Mouse (Mus musculus) embryonic facial prominence, embryonic 13.5 days (tissue): ENCODE data around the gene Epha4. TPM values are rescaled to one million over a fixed set of nuclear protein-coding genes. Genes with fewer than 3 reads are reported as not detected.

Experiments used
- ATAC-seq: fragments of 200-750 bp; cut with Nextera tagmentation; 2 replicates; pipeline ENCODE4 v1.8.0; 2017; ENCODE audit warnings: low read depth; ENCODE audit not compliant: insufficient number of reproducible peaks, insufficient read depth, low FRiP score, low TSS enrichment
- H3K27ac ChIP-seq: fragments of 300-500 bp; sonication (generic); 2 replicates; pipeline ENCODE4 v1.5.1; 2015; ENCODE audit warnings: moderate library complexity, mild to moderate bottlenecking, inconsistent platforms
- H3K27me3 ChIP-seq: fragments of 300-500 bp; sonication (generic); 2 replicates; pipeline ENCODE4 v1.6.1; 2015; ENCODE audit warnings: mild to moderate bottlenecking, inconsistent platforms
- H3K36me3 ChIP-seq: fragments of 300-500 bp; sonication (generic); 2 replicates; pipeline ENCODE4 v1.6.1; 2015; ENCODE audit warnings: mild to moderate bottlenecking, inconsistent platforms
- H3K4me1 ChIP-seq: fragments of 300-500 bp; sonication (generic); 2 replicates; pipeline ENCODE4 v1.6.1; 2015; ENCODE audit warnings: inconsistent platforms
- H3K4me2 ChIP-seq: fragments of 300-500 bp; sonication (generic); 2 replicates; pipeline ENCODE4 v1.6.1; 2015; ENCODE audit warnings: moderate library complexity, mild to moderate bottlenecking, inconsistent platforms
- H3K4me3 ChIP-seq: fragments of 300-500 bp; sonication (generic); 2 replicates; pipeline ENCODE4 v1.5.1; 2015; ENCODE audit warnings: mild to moderate bottlenecking, inconsistent platforms
- H3K9ac ChIP-seq: fragments of 300-500 bp; sonication (generic); 2 replicates; pipeline ENCODE4 v1.6.1; 2015; ENCODE audit warnings: mild to moderate bottlenecking, inconsistent platforms
- H3K9me3 ChIP-seq: fragments of 300-500 bp; sonication (generic); 2 replicates; pipeline ENCODE4 v1.6.1; 2016; ENCODE audit warnings: inconsistent platforms
- WGBS: fragments of 180-500 bp; shearing (Covaris S2); methylation state at CpG from one replicate; pipeline ENCODE4 v1.1.7; 2015; ENCODE audit warnings: mixed read lengths; 5-methylcytosine and 5-hydroxymethylcytosine counted together
- polyA plus RNA-seq: library from polyadenylated mRNA; unstranded; fragments of >200 nt; fragmentation: Nextera tagmentation; extraction: Ambion mirVana; gene quantifications from 2 replicates; pipeline ENCODE4 v1.2.1, GENCODE M21; 2015

Gene Epha4
- polyA plus RNA-seq, 1 experiment from 2014 or later = 65.9 TPM

DNA sequence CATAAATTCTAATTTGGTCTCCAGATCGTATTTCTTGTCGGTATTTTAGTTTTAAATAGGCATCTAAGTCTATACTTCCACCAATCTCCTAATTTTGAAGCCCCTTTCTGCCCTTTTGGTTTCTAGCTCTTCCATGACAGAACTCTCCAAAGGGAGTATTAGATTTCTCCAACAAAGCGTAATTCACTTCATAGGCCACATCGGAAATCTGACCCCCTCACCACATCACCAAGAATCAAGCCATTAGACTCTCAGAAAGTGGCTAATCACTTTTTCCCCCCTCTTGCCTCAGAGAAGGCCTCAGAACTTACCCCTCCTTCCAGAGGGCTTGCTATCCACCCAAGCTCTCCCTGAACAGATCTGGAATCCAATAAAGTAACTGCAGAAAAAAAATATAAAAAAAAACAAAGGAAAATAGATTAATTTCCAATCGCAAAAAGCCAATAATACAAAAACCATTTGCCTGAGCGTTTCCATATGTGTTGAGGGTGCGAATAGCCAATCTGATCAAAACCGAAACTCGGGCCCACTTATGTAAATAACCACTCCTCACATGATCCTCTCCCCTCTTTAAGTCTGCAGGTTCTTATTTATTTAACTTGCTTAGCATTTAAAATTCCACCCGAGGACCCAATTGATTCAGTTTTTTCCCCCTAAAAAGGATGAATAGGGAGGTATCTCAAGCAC is 3.4 kb downstream of the Epha4 start:
- Histone ChIP-seq H3K4me2 (peak overlapping the region; percentile 93), H3K27ac (peak overlapping the region; percentile 92; the same call in 1 of the 2 replicates), H3K4me1 (peaks cover 58% of the 10 kb centered on the region), H3K36me3 (peaks cover 27% of the 10 kb centered on the region), H3K27me3 (no peaks in the 10 kb centered on the region), H3K4me3 (peak overlapping the region; percentile 73), H3K9ac (peak overlapping the region; percentile 89), H3K9me3 (no peaks in the 10 kb centered on the region)
- 19% methylated on average over 10 of the region's 10 CpGs for WGBS
- no peak for ATAC-seq

DNA sequence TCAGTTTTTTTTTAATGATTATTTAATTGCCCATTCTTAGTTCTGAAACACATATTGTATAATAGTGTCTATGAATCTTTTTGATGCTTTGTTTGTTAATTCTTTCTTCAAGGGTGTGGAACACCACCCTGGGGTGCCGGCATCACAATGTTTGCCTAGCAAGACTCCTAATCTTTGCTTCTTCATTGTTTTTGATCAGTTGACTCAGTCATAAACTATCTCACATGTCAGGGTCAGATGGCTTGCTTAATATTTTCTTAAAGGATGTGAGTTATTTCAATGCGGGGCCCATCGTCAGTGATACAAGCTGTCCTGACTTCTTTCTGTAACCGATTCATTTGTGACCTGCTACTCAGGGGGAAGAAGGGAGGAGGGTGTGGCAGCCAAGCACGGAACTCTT is 4.3 kb downstream of the Epha4 start:
- H3K9me3 ChIP-seq = no peaks in the 10 kb centered on the region
- H3K4me1 ChIP-seq = peaks cover 62% of the 10 kb centered on the region
- no peak overlapping the region for H3K27ac ChIP-seq
- no peaks in the 10 kb centered on the region for H3K27me3 ChIP-seq
- H3K36me3 ChIP-seq = peaks cover 36% of the 10 kb centered on the region
- peak overlapping the region; percentile 93 for H3K4me2 ChIP-seq
- 0 out of 2 replicates have a peak overlapping the region, but pooled peaks have one; percentile 44 for H3K9ac ChIP-seq
- ATAC-seq = no peak
- peak overlapping the region; percentile 73 for H3K4me3 ChIP-seq
- 42% methylated on average over 5 of the region's 5 CpGs for WGBS

- Histone ChIP-seq H3K4me1 (peaks cover 83% of the 10 kb centered on the region), H3K4me3 (peak overlapping the region; percentile 35), H3K9me3 (no peaks in the 10 kb centered on the region), H3K27ac (no peak overlapping the region), H3K4me2 (peak overlapping the region; percentile 55), H3K36me3 (peaks cover 57% of the 10 kb centered on the region), H3K9ac (peak overlapping the region; percentile 59; the same call in 1 of the 2 replicates), H3K27me3 (no peaks in the 10 kb centered on the region)
- 78% methylated on average over 18 of the region's 18 CpGs for WGBS
- ATAC-seq = 0 out of 2 replicates have a peak, but pooled peaks have one; percentile 3
These were observed 8.1 kb downstream of the Epha4 start for GRCm38 (mm10) chr1:77506856-77507200.

DNA sequence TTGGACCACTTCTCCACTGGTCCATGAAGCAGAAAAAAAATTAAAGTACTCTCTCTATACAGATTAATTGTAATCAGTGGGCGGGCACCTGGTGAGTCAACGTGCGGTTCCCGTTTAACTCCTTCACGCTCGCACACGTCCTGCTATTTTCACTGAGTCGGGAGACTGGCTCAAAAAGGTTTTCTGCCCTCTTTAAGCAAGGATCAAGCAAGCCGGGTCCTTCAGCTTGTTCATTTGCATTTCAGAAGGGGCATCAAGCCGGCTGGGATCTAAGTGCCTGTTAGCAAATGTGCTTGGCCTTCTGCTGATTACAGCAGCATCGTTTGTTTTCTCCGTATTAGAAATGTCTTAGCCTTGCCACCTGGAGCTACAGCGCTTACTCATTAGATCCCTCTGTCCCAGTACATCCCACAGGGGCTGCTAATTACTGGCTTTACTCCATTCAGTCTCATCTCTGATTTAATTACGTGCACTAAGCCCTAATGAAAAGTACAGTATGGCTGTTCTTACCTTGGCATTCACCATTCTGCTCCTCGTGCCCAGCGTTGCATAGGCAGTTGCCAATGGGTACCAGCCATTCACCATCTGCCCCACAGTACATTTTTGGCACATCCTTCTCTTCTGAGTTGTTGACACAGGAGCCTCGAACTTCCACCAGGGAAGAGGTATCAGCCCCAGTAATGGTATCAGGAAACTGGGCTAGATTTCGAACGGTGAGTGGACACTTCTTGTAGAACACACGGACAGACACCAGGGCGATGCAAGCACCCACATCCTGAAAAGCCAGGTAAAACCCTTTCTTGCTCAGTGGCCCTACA is 8.6 kb downstream of the Epha4 start:
- 44% methylated on average over 21 of the region's 21 CpGs for WGBS
- Histone ChIP-seq H3K4me1 (peaks cover 77% of the 10 kb centered on the region), H3K9me3 (no peaks in the 10 kb centered on the region), H3K4me2 (peak overlapping the region; percentile 55), H3K4me3 (peak overlapping the region; percentile 35), H3K9ac (peak overlapping the region; percentile 59), H3K27me3 (no peaks in the 10 kb centered on the region), H3K27ac (no peak overlapping the region), H3K36me3 (peaks cover 57% of the 10 kb centered on the region)
- ATAC-seq = no peak

DNA sequence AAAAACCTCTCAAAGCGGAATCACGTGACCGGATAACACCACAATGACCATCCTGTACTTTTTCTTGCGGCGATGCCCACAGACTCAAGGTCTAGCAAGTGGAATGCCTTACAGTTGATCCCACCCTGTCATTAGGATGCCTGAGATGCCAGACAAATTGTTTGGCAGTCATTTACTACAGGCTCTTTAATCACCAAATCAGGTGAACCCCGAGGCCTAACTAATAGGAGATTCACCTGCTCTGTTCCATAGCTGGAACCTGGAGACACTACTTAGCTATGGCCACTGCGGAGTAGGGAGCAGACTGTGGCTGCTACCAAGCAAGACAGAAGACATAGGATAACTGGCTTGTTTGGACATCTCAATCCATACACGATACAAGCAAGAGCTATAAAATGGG is 9.6 kb downstream of the Epha4 start:
- peaks cover 55% of the 10 kb centered on the region for H3K36me3 ChIP-seq
- H3K9me3 ChIP-seq = no peaks in the 10 kb centered on the region
- H3K27ac ChIP-seq = no peak overlapping the region
- H3K27me3 ChIP-seq = no peaks in the 10 kb centered on the region
- WGBS = 70% methylated on average over 8 of the region's 8 CpGs
- peaks cover 74% of the 10 kb centered on the region for H3K4me1 ChIP-seq
- H3K4me3 ChIP-seq = peak overlapping the region; percentile 35
- peak overlapping the region; percentile 55 for H3K4me2 ChIP-seq
- peak overlapping the region; percentile 59 for H3K9ac ChIP-seq
- no peak for ATAC-seq

DNA sequence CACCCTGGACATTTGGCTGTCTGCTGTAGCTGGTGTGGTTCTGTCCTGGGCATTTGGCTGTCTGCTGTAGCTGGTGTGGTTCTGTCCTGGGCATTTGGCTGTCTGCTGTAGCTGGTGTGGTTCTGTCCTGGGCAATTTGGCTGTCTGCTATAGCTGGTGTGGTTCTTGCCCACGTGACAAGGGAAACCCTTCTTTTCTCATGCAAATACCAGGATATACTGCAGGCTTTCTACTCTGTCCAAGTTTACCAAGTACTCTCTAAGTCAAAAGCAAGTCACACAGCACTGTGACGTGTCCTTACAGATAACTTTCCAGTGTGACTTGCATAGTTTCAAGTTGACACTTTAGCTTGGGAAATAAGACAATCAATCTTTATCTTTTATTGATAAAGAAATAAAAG is 10.1 kb downstream of the Epha4 start:
- no peaks in the 10 kb centered on the region for H3K27me3 ChIP-seq
- no peak for ATAC-seq
- H3K4me1 ChIP-seq = peaks cover 74% of the 10 kb centered on the region
- peak overlapping the region; percentile 35 for H3K4me3 ChIP-seq
- H3K9ac ChIP-seq = no peak overlapping the region
- WGBS = 63% methylated on average over 2 of the region's 2 CpGs
- H3K9me3 ChIP-seq = no peaks in the 10 kb centered on the region
- peaks cover 56% of the 10 kb centered on the region for H3K36me3 ChIP-seq
- peak overlapping the region; percentile 55 for H3K4me2 ChIP-seq
- H3K27ac ChIP-seq = no peak overlapping the region

DNA sequence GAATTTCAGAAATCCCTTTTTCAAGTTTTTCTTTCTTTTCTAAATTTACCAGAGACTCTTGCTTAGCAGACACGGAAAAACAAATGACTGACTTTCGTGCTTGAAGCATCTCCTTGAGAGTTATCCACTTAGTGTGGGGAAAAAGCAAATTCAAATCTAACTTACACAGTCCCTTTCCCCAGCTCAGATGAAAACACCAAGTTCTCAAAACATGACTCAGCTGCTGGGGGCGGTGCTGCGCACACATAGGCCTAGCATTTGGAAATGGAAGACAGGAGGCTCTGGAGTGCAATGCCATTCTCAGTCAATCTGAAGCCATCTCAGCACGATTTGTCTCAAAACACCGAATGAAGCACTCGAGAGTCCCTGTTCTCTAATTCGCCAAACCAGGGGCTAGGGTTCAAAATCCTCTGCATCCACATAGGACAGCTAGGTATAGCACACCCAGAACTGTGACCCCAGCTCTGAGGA is 11.1 kb downstream of the Epha4 start:
- Histone ChIP-seq H3K4me3 (peak overlapping the region; percentile 35), H3K27me3 (no peaks in the 10 kb centered on the region), H3K4me2 (peak overlapping the region; percentile 55), H3K9ac (no peak overlapping the region), H3K9me3 (no peaks in the 10 kb centered on the region), H3K4me1 (peaks cover 77% of the 10 kb centered on the region), H3K27ac (no peak overlapping the region), H3K36me3 (peaks cover 54% of the 10 kb centered on the region)
- ATAC-seq = no peak
- WGBS = 71% methylated on average over 8 of the region's 8 CpGs

GRCm38 (mm10) chr1:77502554-77503119 is 12.3 kb downstream of the Epha4 start:
- H3K9ac ChIP-seq = no peak overlapping the region
- peaks cover 76% of the 10 kb centered on the region for H3K4me1 ChIP-seq
- H3K27me3 ChIP-seq = no peaks in the 10 kb centered on the region
- H3K4me3 ChIP-seq = 0 out of 2 replicates have a peak overlapping the region, but pooled peaks have one; percentile 10
- peak overlapping the region; percentile 55 for H3K4me2 ChIP-seq
- no peaks in the 10 kb centered on the region for H3K9me3 ChIP-seq
- ATAC-seq = no peak
- peaks cover 52% of the 10 kb centered on the region for H3K36me3 ChIP-seq
- H3K27ac ChIP-seq = no peak overlapping the region
- 38% methylated on average over 11 of the region's 11 CpGs for WGBS

- no peak for ATAC-seq
- Histone ChIP-seq H3K9me3 (no peaks in the 10 kb centered on the region), H3K4me2 (peak overlapping the region; percentile 1), H3K4me1 (peaks cover 77% of the 10 kb centered on the region), H3K36me3 (peaks cover 42% of the 10 kb centered on the region), H3K4me3 (no peak overlapping the region), H3K9ac (no peak overlapping the region), H3K27ac (no peak overlapping the region), H3K27me3 (no peaks in the 10 kb centered on the region)
- 68% methylated on average over 13 of the region's 13 CpGs for WGBS
These were observed 13.4 kb downstream of the Epha4 start for GRCm38 (mm10) chr1:77501363-77501933.

DNA sequence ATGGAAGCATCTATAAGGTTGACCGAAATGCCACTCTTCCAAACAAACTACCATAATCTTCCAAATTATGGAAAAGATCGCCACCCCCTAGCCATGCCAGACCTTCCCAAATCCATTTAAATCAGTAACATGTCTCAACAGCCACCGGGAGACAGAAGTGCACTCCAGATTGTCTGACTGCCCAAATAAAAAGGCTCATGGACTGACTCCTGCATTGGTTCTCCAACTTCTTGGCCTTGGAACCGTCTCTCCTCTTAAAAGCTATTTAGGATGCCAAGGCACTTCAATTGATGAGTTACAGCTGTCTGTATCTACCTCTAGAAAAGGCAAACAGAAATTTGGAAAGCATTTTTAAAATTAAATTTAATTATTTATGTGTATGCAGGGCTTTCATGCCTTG is 17.4 kb downstream of the Epha4 start:
- WGBS = 37% methylated on average over 4 of the region's 4 CpGs
- no peak for ATAC-seq
- Histone ChIP-seq H3K4me2 (peak overlapping the region; percentile 43), H3K4me3 (no peak overlapping the region), H3K4me1 (peaks cover 61% of the 10 kb centered on the region), H3K36me3 (peaks cover 15% of the 10 kb centered on the region), H3K9me3 (no peaks in the 10 kb centered on the region), H3K9ac (no peak overlapping the region), H3K27me3 (no peaks in the 10 kb centered on the region), H3K27ac (no peak overlapping the region)

DNA sequence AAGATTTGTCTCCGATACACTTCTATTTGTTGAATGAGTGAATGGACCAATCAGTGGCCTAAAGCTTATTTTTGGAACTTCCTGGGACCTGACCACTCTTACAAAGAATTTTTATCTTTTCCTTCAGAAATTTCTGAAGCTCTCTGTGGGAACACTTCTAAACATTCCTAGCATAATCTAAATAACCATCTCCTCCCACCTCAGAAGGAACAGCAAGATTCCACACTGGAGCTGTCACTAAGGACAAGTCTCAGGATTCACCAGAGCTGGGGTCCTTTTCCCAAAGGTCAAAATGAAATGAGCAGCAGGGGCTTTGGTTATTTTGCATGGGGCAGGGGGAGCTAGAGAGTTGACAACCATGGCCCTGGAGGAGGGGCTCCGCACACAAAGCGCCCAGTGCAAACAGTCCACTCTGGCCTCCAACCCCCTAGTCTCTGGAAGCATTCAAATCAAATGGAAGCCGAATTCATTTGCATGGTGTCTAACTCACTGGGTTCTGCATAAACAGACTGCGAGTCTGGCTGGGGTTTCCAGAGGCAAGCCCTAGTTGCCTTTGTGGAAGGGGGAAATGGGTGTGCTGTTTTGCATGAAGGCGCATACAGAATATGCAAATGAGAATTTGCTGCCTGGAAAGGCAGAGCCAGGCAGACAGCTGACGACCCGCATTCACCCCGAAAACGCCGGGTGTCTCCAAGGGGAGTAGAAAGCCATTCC is 18.3 kb downstream of the Epha4 start:
- H3K9ac ChIP-seq = no peak overlapping the region
- no peak for ATAC-seq
- H3K9me3 ChIP-seq = no peaks in the 10 kb centered on the region
- no peaks in the 10 kb centered on the region for H3K27me3 ChIP-seq
- H3K4me3 ChIP-seq = 0 out of 2 replicates have a peak overlapping the region, but pooled peaks have one; percentile 6
- peak overlapping the region; percentile 43 for H3K4me2 ChIP-seq
- peaks cover 13% of the 10 kb centered on the region for H3K36me3 ChIP-seq
- peaks cover 63% of the 10 kb centered on the region for H3K4me1 ChIP-seq
- 18% methylated on average over 11 of the region's 11 CpGs for WGBS
- peak overlapping the region; percentile 33; the same call in 1 of the 2 replicates for H3K27ac ChIP-seq
